Mouse (Mus musculus) right cerebral cortex, postnatal 10 days (tissue): ENCODE results near the gene Tnfrsf11a.

Experiments
- DNase-seq, 2 experiments: peaks; one replicate each; pipeline ENCODE4 v3.0.0; 2021; ENCODE audit warnings: low spot score in 2 of 2

The Tnfrsf11a gene

DNA sequence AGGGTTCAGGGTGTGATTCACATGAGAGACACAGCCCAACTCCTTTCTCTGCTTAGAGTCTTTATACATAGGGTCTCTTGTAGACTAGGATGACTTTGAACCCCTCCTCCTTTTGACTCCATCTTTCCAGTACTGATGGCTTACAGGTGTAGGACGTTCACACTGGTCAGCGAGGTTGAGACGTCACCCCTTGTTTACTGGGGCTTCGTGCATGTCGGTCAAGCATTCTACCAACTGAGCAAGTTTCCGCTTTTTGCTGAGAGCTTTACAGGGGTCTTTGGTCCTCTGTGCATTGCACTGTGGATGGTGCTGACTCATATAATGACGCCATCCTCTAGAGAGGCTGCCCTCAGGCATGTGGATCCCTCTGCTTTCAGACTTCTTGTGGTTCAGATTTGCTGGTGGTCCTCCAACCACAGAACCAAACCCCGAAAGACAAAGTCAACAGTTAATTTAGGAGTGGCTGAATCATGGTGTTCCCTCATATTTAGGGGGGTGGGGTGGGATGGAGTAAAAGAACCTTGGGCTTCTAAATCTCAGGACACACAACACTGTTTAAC, 47.3 kb downstream of the Tnfrsf11a start:
- DNase-seq: no peak

DNA sequence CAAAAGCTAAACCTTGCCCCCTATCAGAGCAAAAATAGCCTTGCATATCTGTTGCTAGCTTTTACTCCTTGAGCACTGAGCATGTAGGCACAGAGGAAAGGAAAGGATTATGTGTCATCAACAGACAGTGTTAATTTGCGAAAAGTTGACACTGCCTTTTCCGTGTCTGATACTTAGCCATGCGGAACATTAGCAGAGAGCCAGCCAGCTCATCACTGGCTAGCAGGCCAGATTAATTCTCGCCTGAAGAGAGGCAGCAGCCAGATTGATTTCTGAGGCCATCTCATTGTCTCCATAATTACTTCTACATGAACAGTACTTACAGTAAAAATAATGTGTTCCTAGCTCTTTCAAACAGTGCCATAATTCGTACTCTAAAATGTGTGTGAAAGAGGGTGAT, 48.7 kb downstream of the Tnfrsf11a start:
- DNase-seq: no peak

DNA sequence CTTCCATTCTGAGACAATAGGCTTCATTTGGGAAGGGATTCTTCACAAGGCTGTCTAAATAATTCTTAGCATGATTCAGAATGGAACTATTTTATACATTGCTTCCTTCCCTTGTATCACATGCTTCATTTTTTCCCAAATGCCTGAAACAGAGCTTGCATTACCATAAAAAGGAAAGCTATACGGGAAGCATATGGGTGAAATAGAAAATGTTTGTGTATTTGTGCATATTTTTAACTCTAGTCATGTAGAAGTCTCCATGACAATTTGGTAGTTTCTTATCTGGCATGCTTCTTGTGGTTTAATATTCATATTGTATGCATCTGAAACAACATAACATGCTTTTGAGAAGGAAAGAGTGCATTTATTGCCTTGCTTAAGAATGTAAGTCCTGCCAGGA, 52.3 kb downstream of the Tnfrsf11a start:
- DNase-seq: no peak

DNA sequence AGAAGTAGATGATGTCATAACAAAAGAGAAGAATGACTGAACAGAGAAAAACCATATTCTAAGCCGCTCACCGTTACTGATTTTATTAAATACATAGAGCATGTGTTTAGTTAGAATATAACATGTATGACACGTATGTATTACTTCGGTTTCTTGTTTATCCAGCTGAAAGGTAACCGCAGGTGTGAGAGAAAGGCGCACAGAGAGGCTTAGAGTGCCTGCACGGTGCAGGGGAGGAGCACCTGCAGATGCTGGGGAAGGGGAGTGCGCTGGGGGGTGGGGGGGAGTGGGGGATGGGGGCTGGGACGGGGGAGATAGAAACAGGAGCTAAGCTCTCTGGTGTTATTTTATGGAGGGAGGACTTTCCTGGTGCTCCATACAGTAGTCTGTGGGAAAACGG, 62.4 kb downstream of the Tnfrsf11a start:
- DNase-seq: no peak

DNA sequence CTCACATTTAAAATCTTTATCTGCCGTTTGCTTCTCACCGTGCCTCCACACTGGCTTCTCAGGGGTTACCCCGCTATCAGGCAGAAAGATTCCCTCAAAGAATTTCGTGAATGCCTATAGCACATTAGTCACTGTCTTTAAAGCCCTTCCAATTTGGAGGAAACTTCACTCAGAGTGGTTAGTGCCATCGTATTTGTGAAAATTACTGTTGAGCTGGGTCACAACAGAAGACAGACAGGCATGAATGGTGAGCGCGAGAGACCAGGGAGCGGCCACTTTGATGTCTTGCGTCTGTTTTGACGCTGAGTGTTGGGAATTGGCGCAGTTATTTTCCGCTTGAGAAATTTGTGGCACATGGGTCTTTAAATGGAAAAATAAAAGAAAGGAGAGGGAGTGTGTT, 62.9 kb downstream of the Tnfrsf11a start:
- DNase-seq: peak in 1 of 2 experiments; percentile 25

DNA sequence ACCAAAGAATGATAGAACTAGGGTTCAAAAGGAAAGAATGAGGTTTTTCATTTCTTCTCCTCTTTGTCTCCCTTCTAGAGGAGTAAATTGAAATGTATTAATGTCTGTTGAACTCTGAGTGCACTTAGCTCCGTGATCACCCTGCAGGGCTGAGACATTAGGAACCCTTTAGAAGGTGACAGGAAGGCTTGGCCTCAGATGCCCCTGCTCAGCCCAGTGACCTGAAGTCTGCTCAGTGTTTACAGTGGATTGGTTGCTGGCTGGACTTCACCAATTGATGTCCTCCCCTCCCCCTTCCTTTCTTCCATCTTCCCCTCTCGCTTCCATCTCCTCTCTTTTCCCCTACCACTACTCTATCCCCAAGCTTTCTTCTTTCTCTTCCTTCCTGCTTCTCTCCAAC, 63.3 kb downstream of the Tnfrsf11a start:
- peak in 1 of 2 experiments; percentile 26 for DNase-seq

DNA sequence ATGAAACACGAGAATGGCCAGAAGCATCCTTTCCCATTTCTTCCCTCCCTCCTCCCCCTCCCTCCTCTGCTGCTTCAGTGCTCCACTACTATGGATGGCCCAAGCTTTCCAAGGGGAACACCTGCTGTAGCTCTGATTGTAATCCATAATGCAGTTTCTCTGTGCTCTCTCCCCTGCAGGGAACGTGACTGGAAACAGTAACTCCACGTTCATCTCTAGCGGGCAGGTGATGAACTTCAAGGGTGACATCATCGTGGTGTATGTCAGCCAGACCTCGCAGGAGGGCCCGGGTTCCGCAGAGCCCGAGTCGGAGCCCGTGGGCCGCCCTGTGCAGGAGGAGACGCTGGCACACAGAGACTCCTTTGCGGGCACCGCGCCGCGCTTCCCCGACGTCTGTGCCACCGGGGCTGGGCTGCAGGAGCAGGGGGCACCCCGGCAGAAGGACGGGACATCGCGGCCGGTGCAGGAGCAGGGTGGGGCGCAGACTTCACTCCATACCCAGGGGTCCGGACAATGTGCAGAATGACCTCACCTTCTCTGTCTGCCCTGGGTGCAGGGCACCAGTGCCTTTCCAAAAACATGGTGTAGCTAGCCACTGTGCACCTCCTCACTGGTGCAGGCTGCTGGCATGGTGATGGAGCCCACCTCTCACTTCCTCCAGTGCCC, 64.0 kb downstream of the Tnfrsf11a start:
- DNase-seq: peak; percentile 40 to 43

DNA sequence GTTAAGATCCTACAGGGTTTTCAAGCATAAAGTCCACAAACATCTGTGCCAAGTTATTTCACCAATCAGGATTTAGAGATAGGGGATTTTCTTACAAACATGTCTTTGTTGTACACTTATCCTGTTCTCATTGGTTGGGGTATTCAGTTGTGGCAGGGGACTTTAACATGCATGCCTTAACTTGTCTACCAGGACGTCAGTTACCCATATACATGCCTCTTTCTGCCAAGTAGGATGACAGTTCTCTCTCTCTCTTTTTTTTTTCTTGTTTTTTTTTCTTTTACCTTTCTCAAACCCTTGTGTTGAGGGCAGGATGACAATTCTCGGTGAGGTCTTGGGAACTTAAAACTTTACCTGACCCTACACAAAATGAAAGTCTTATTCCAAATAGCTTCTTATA, 65.9 kb downstream of the Tnfrsf11a start:
- DNase-seq: no peak

DNA sequence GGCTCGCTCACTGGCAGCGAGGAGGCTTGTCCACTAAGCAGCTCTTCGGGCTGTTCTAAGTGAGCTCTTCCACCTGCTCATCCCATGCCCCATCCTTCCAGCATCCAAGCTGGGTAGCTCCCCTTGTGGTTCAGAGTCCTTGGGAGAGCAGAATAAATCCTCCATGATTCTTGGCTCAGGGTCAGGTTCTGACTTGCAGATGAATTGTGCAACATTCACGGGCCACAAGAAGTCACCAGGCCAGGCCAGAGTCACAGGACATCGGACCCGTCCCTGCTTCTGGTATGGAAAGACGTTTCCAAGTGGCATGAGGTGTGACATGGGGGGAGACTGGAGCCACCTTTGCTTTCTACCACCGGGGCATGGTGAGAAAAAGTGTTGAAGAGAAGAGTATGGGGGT, 68.3 kb downstream of the Tnfrsf11a start:
- DNase-seq: peak in 1 of 2 experiments; percentile 7

DNA sequence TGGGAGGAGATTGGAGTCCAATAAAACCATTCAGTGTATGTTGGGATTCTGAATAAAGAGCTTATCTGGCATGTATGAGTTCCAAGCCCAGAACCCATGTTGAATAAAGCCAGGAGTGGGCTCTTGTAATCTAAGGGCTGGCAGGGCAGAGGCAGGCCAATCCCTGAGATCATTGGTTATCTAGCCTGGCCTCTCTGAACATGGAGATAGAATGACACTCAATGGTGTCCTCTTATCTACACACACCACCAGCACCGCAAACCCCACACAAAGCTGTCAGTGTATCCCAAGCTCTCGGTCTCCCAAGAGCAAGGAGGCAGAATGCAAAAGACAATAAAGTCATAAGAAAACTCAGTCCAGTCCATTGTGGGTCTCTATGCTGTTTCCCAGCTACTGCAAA, 70.8 kb downstream of the Tnfrsf11a start:
- peak in 1 of 2 experiments; percentile 3 for DNase-seq

DNA sequence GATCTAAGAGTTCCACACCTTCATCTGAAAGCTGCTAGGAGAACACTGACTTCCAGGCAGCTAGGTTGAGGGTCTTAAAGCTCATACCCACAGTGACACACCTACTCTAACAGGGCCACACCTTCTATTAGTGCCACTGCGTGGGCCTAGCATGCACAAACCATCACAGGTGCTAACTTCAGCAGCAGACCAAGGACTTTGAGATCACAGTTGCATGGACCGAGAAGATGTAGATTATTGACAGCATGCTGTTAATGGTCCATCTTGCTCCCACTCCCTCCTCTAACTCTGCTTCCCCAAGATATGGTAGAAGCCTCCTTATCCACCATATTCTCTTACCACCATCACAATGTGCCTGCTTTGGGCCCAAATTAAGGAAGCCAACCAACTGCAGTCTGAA, 79.2 kb downstream of the Tnfrsf11a start:
- peak in 1 of 2 experiments; percentile 8 for DNase-seq

DNA sequence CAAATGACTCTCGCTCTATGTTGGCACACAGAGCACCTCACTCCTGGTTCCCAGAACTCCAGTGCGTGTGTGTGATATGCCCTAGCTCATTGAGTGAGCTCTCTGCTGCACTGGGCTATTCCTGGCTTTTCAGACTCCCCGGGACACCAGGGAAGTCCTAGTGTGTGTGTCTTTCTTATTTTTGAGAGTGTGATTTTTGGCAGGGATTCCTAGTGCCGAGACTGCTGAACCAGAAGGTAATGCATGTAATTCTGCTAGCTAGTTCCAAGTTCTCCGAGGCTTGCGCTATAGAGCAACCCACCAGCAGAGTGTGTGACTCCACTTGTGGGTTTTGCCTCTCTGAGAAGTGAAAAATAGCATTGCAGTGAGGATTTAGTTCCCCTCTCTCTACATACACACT, 96.1 kb downstream of the Tnfrsf11a start:
- DNase-seq: peak; percentile 51 to 71

DNA sequence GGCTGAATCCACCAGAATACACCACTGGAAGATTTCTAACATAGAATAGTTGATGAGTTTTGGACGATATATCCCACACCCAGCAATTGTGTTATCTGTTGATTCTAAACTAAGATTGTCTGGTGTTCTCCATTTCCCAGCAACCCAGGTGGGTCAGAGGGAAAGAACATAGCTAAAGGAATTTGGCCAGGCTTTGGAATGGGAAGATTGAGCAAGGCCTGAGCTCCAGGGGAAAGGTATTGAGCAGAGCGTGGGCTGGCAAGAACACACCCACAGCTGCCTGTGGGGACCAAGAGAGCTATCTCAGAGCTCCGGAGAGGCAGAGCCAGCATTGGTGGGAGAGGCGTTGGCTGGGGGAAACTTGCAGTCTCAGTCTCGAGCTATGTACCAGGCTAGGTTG, 97.3 kb downstream of the Tnfrsf11a start:
- peak in 1 of 2 experiments; percentile 14 for DNase-seq

DNA sequence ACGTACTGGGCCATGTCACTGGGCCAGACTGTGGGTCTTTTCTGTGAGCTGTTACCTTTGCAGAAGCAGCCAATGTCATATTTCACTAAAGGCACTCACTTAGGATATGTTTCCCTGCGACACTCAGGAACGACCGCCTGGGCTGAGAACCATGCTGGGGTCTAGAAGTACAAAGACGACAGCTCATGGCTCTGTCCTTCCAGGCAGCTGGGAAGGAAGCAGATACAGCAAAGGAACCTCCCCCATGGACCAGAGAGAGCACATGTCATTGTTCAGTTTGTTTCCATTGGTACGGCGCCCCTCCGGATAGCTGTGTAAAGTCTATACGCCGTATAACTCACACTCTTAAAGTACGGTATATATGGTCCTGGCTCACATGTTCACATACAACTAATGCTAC, 97.9 kb downstream of the Tnfrsf11a start:
- DNase-seq: peak in 1 of 2 experiments; percentile 13

DNA sequence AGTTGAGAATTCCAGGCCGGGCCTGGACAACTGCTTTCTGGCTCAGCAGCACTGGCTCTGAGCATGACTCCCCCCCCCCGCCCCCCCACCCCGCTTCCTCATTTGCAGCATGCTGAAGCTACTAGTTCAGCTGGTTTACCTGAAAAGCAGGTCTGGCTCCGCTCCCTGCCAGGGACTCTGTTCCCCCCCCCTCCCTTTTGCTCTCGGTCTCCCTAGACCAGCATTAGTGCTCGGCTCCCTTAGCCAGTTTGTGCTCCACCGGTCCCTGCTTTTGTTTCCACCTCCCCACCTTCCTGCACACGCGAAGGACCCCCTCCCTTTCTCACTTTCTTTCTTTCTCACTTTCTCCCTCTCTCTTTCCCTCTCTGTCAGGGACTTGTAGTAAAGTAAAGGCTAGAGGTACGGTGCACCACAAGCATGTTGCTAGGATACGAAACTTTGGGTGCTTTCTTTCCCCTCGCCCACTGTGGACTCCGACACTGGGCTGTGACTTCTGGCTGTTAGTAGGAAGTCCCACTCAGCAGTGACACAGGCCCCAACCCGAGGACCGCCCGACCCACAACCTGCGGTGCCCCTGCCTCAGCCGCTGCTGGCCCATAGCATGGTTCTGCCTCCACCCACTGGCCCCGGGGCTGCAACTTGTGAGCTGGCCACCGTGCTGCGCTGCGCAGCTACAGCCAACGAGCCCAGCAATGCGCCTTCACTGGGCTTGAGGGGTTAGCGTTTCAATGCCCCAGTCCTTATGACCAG, 100.2 kb downstream of the Tnfrsf11a start:
- DNase-seq: no peak

DNA sequence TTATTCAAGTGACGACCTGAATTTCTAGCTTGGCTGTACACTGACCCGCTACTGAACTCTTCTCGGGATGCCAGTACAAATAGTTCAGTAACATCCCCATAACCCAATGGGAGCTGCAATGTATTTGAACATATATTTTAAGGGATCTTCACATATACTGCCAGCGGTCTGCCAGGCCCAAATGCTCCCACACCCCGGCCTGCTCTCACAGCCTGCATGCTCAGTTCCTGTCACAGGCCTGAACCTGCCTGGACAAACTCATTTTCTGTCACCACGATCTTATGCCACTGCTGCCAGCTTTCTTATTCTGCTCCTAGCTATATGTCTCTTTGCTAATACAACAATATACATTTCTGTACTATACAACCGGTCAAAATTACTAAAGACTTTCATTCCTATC, 100.9 kb downstream of the Tnfrsf11a start:
- DNase-seq: no peak

DNA sequence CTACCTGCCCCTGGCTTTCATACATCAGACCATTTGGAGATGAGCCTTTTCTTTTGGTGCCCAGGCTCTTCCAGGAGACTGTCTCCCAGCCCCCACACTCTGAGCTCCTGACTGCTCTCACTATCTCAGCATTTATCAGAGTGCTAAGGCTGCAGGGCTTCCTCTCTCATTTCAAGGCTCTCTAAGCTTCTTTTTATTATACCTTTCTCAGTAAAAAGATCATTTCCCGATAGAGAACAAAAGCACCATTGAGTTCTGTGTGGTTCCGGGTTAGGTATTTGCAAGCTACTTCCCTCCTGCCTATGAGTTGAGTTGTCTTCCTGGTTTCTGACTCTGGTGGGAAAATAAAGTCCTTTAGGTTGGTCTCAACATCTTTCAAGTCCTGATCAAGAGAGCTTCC, 103.0 kb downstream of the Tnfrsf11a start:
- no peak for DNase-seq

DNA sequence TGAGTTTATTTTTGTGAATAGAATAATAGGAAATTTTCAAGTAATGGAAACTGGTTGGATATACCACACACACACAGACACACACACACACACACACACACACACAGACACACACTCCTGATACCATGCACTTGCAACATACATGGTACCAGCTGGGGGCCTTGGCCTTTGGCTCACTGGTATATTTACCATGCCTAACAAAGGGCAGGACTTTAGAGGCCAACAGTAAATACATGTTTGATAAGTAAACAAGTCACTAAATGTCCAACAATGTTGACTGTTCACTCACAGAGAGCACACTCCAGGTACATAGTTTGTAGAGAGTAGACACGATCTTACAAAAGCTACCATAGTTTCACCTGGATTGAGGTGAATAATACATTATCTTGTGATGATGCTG, 104.6 kb downstream of the Tnfrsf11a start:
- DNase-seq: no peak

DNA sequence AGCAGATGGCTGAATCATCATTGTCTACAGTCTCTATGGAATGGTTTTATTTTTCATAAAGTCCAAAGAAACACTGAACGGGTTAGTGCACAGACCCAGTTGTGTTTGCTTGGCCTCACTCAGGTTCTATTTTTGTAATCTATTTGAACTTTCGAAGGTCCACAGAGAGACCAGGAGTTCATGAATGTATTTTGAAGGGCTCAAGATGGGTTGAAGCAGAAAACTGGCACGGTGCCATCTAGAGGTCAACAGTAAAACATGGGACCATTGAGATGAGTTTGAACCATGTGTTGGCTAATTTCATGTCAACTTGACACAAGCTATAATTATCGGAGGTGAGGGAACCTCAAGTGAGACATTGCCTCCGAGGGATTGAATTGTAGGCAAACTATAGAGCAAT, 105.1 kb downstream of the Tnfrsf11a start:
- no peak for DNase-seq

DNA sequence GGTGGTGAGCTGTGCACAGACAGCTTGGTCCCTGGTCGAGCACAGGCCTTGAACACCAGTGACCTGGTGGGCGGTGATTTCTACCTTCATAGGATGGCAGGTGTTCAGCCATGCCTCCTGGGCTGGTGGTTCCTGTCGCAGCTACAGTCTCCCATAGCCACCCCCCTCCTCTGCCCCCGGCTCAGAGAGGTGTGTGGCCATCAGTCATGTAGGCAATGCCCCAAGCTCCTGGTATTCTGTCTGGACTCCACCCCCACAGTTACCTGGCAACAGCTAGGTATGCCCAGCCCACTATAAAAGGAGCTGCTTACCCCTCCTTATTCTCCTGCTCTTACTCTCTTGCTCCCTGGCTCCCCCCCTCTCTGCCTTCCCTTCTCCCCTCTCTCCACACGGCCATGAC, 105.8 kb downstream of the Tnfrsf11a start:
- no peak for DNase-seq

DNA sequence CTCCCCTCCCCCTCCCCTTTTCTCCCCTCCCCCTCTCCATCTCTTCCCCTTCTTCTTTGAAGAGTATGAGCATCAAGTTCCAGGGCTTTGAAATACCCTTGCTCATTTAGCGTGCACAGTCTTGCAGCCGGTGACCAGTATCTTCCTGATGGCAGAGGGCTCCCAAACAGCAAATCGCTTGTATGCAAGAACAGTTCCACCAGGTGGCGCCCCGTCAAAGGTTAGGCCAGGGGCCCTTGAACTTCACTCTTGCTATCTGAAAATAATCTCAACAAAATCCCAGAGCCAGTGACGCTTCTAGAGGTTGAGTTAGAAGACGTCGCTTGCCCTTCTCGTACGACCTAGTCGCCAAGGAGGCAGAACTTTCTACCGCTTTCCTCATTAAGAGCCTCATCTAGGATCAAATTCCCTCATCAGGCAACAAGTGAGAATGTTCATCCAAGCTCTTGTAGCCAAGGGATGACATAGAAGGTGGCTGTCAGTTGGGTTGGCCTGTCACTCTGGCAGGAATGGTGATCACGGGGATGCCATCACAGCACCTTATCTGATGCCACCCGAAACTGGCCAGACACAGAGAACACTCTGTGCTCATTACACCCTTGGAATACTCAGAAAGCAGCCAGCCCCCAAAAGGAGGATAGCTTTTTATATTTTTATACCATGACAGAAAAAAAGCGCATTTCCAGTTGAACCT, 110.7 kb downstream of the Tnfrsf11a start:
- peak; percentile 53 to 85 for DNase-seq

DNA sequence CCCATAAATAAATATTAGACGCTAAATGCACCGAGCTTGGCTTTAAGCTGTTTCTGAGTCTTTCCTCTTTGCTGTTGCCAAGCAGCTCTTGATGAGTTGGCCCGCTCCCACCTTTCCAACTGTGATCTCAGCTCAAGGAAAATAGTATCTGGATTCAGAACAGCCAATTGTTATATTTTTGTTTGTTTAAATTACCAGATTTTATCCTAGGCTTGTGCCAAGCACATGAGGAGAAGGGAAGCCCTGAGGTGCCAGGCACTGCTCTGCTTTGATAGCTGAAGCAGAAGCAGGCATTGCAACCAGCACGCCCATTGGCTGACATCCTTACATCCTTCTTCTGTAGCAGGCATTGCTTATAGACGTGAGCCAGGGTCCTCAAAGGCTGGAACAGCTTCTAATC, 114.5 kb downstream of the Tnfrsf11a start:
- peak in 1 of 2 experiments; percentile 51 for DNase-seq
